In the genomic region with DNA sequence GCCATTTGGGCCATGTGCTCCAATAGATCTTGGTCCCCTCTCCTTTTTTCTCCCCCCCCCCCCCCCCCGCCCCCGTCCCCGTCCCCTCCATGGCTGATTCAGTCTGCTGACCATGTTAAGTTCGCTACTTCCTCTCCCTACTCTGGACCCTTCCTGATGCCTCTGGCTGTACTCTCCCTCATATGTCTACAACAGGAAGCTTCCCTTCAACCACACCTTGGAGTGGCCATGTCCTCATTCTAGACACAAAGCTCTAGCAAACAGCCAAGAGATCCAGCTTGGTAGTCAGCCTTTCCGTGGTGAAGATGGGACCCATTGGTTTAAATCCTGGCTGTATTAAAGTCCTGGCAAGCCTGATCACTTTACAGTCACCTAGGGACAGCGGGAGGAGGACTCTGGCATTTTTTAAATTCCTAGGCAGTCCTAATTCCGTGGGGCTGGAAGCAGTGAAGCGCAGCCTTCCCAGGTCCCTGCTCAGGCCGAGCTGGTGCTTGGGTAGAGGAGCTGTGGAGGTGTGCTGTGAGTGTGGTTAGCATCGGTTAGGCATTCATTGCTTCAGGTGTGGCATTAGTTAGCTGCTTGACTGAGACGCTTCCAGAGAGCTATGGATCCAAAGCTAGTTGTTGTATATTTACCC, we compare ENCODE assay signal across 23 mouse cellular contexts.
DNase-seq lines count a peak whose midpoint lies in the region; ATAC-seq lines count a peak whose summit lies in the region.
"Had no signal": no experiment of that assay in that cellular context is flagged by ENCODE, and none has a peak within 500 bp of the region (broad histone marks: within the 10 kb centered on the region; RNA-seq: fewer than 3 reads in every experiment).

No protein-coding gene starts in this region.

- H3K4me1 ChIP-seq in heart, embryonic 10.5 days = peaks cover 47% of the 10 kb centered on the region
- H3K4me1 ChIP-seq in embryonic facial prominence, embryonic 10.5 days = peaks cover 11% of the 10 kb centered on the region
- no peaks in the 10 kb centered on the region for H3K4me1 ChIP-seq in midbrain, embryonic 15.5 days
- H3K4me1 ChIP-seq in intestine, embryonic 15.5 days (replicated peaks) = no peaks in the 10 kb centered on the region
- H3K4me1 ChIP-seq: forebrain, embryonic 12.5 days had no signal

- no peaks in the 10 kb centered on the region for H3K27me3 ChIP-seq in heart, embryonic 10.5 days (ENCODE audit: insufficient read depth, poor library complexity, severe bottlenecking)
- H3K27me3 ChIP-seq in embryonic facial prominence, embryonic 10.5 days (replicated peaks; ENCODE audit: low read depth, poor library complexity, severe bottlenecking) = no peaks in the 10 kb centered on the region
- H3K27me3 ChIP-seq in midbrain, embryonic 15.5 days (replicated peaks) = no peaks in the 10 kb centered on the region
- no peaks in the 10 kb centered on the region for H3K27me3 ChIP-seq in intestine, embryonic 15.5 days (replicated peaks)
- H3K27me3 ChIP-seq: embryonic facial prominence, embryonic 12.5 days; forebrain, embryonic 12.5 days; neural tube, embryonic 15.5 days; stomach, embryonic 15.5 days had no signal

- no peaks in the 10 kb centered on the region for H3K9me3 ChIP-seq in heart, embryonic 10.5 days
- H3K9me3 ChIP-seq in embryonic facial prominence, embryonic 10.5 days = no peaks in the 10 kb centered on the region
- H3K9me3 ChIP-seq in midbrain, embryonic 15.5 days = no peaks in the 10 kb centered on the region
- no peaks in the 10 kb centered on the region for H3K9me3 ChIP-seq in intestine, embryonic 15.5 days
- H3K9me3 ChIP-seq: embryonic facial prominence, embryonic 12.5 days; forebrain, embryonic 12.5 days; midbrain, embryonic 10.5 days; neural tube, embryonic 15.5 days; stomach, embryonic 15.5 days had no signal

- peaks cover 14% of the 10 kb centered on the region for H3K36me3 ChIP-seq in heart, embryonic 10.5 days
- peaks cover 18% of the 10 kb centered on the region for H3K36me3 ChIP-seq in embryonic facial prominence, embryonic 10.5 days (replicated peaks)
- H3K36me3 ChIP-seq in midbrain, embryonic 15.5 days (replicated peaks) = no peaks in the 10 kb centered on the region
- peaks cover 7% of the 10 kb centered on the region; the same call in 1 of the 2 replicates for H3K36me3 ChIP-seq in intestine, embryonic 15.5 days

- no peak overlapping the region for H3K4me3 ChIP-seq in heart, embryonic 10.5 days
- H3K4me3 ChIP-seq in embryonic facial prominence, embryonic 10.5 days = no peak overlapping the region
- no peak overlapping the region for H3K4me3 ChIP-seq in midbrain, embryonic 15.5 days
- no peak overlapping the region for H3K4me3 ChIP-seq in intestine, embryonic 15.5 days (replicated peaks)
- H3K4me3 ChIP-seq: embryonic facial prominence, embryonic 12.5 days; erythroblast, embryonic 14.5 days; forebrain, embryonic 12.5 days; left cerebral cortex, adult 2 months; midbrain, embryonic 10.5 days; neural tube, embryonic 15.5 days; stomach, embryonic 15.5 days had no signal

- no peak overlapping the region for H3K4me2 ChIP-seq in midbrain, embryonic 15.5 days
- no peak overlapping the region for H3K4me2 ChIP-seq in intestine, embryonic 15.5 days (replicated peaks)
- H3K4me2 ChIP-seq: embryonic facial prominence, embryonic 12.5 days; forebrain, embryonic 12.5 days; heart, embryonic 11.5 days; neural tube, embryonic 15.5 days; stomach, embryonic 15.5 days had no signal

- no peak for ATAC-seq in midbrain, embryonic 15.5 days (replicated peaks)
- ATAC-seq in intestine, embryonic 15.5 days = no peak

- H3K27ac ChIP-seq in heart, embryonic 10.5 days = peak overlapping the region; percentile 37; the same call in 1 of the 2 replicates
- H3K27ac ChIP-seq in embryonic facial prominence, embryonic 10.5 days (replicated peaks) = 0 out of 2 replicates have a peak overlapping the region, but pooled peaks have one; percentile 15
- H3K27ac ChIP-seq in midbrain, embryonic 15.5 days = no peak overlapping the region
- H3K27ac ChIP-seq in intestine, embryonic 15.5 days = no peak overlapping the region
- H3K27ac ChIP-seq: left cerebral cortex, adult 2 months; midbrain, embryonic 10.5 days; neural tube, embryonic 15.5 days; stomach, embryonic 15.5 days had no signal

- DNase-seq in heart, embryonic 10.5 days (ENCODE audit: low spot score) = no peak
- DNase-seq in heart, postnatal 14 days = no peak
- DNase-seq in embryonic facial prominence, embryonic 10.5 days (ENCODE audit: low spot score) = no peak
- DNase-seq in kidney, adult 9 months = peak; percentile 90
- peak; percentile 87 for DNase-seq in kidney, postnatal 14 days
- DNase-seq in thymus, postnatal 36 days = no peak
- DNase-seq: adrenal gland, adult 2 months; cerebellum, adult 11 months; layer of hippocampus, adult 9-11 months; liver; right cerebral cortex, postnatal 25 days; thymus, adult 18-20 months; thymus, postnatal 4 days had no signal

- H3K9ac ChIP-seq in midbrain, embryonic 15.5 days = no peak overlapping the region
- no peak overlapping the region for H3K9ac ChIP-seq in intestine, embryonic 15.5 days
- H3K9ac ChIP-seq: embryonic facial prominence, embryonic 12.5 days; forebrain, embryonic 12.5 days; neural tube, embryonic 15.5 days; stomach, embryonic 15.5 days had no signal

- intact Hi-C loops in heart, postnatal 14 days (cut with DNase I) = no loop called here

- 65% methylated on average over 10 of the region's 11 CpGs for WGBS in heart, embryonic 10.5 days
- 63% methylated on average over 10 of the region's 11 CpGs for WGBS in embryonic facial prominence, embryonic 10.5 days
- WGBS in midbrain, embryonic 15.5 days = 68% methylated on average over 10 of the region's 11 CpGs
- WGBS in intestine, embryonic 15.5 days = 70% methylated on average over 10 of the region's 11 CpGs

Comparison
In these comparisons a context has a peak if more than half of its experiments do, and no peak if none do; other contexts are left out.
1. DNase-seq: peak in kidney, adult 9 months (single experiment) and kidney, postnatal 14 days (single experiment); none in heart, embryonic 10.5 days (single experiment), heart, postnatal 14 days (0 of 2), embryonic facial prominence, embryonic 10.5 days (single experiment) and thymus, postnatal 36 days (0 of 2).
2. H3K27ac ChIP-seq: peak in heart, embryonic 10.5 days (single experiment) and embryonic facial prominence, embryonic 10.5 days (single experiment); none in midbrain, embryonic 15.5 days (single experiment) and intestine, embryonic 15.5 days (single experiment).